Mouse (Mus musculus): ENCODE measurements around the gene Ell. TPM values are rescaled to one million over a fixed set of nuclear protein-coding genes. Genes with fewer than 3 reads are reported as not detected.
"Not testable (repeated sequence)": the region's sequence is repeated elsewhere in the genome, so short reads cannot be mapped to it uniquely, and the experiment has no call there.

The Ell gene
- polyA plus RNA-seq, 1 experiment from 2014 or later, result 22.7 TPM

DNA sequence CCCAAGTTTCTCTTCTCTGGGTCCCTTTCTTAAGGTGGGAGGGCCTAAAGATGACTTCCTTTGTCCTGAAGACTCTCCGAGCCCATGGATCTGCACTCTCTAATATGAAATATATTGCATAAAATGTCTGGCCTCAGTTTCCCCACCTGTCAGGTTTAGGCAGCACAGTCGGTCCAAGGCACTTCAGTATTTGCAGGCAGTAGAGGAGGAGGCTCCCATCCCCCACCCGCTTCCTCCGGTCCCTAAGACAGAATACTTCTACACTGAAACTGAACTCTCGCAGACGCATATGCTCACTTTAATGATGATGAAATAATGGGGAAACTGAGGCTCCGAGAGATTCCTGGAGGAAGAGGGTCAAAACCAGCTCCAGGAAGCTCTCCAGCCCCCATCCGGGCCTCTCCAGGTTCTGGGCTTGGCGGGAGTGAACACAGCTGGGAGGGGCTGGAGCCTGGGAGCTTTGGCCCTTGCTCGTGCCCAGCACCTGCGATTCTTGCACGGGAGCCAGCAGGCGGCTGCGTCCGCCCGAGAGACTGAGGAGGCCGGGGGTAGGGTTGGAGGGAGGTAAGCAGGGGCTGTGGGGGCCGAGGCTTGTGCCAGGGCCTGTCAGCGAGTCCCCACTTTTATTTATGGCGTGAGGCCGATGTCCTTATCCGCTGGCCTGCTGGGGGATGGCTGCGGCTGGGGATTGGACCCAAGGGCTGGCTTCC is 37.3 kb upstream of the Ell start:
- Histone ChIP-seq H3K4me3 (peak overlapping the region; percentile 29), H3K4me1 (peaks cover 75% of the 10 kb centered on the region), H3K9me3 (no peaks in the 10 kb centered on the region), H3K27me3 (ENCODE audit: poor library complexity, severe bottlenecking) (peaks cover 79% of the 10 kb centered on the region), H3K36me3 (replicated peaks) (peaks cover 13% of the 10 kb centered on the region), H3K27ac (no peak overlapping the region)
- WGBS, result 11% methylated on average over 23 of the region's 23 CpGs
- DNase-seq (ENCODE audit: extremely low spot score, low spot score), result no peak

DNA sequence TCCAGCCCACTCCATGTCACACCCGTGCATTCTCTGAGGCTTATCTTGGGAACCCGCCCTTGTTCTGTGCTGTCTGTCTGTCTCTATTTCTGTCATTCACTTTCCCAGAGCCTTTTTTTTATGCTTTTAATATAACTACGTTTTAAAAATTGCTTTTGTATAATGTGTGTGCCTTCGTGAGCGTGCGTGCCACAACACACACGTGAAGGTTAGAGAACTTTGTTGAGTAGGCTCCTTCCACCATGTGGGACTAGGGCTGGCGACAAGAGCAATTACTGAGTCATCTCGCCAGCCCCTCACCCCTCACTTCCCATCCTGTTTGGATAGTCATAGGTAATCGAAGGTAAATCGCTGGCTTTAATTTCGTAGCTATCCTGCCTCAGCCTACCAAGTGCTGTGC is 36.7 kb upstream of the Ell start:
- H3K9me3 ChIP-seq, result no peaks in the 10 kb centered on the region
- H3K4me1 ChIP-seq, result peaks cover 80% of the 10 kb centered on the region
- 28% methylated on average over 12 of the region's 12 CpGs for WGBS
- DNase-seq (ENCODE audit: extremely low spot score, low spot score), result no peak
- peaks cover 19% of the 10 kb centered on the region for H3K36me3 ChIP-seq (replicated peaks)
- H3K4me3 ChIP-seq, result peak overlapping the region; percentile 29; the same call in 1 of the 2 replicates
- H3K27me3 ChIP-seq (ENCODE audit: poor library complexity, severe bottlenecking), result peaks cover 74% of the 10 kb centered on the region
- H3K27ac ChIP-seq, result no peak overlapping the region

DNA sequence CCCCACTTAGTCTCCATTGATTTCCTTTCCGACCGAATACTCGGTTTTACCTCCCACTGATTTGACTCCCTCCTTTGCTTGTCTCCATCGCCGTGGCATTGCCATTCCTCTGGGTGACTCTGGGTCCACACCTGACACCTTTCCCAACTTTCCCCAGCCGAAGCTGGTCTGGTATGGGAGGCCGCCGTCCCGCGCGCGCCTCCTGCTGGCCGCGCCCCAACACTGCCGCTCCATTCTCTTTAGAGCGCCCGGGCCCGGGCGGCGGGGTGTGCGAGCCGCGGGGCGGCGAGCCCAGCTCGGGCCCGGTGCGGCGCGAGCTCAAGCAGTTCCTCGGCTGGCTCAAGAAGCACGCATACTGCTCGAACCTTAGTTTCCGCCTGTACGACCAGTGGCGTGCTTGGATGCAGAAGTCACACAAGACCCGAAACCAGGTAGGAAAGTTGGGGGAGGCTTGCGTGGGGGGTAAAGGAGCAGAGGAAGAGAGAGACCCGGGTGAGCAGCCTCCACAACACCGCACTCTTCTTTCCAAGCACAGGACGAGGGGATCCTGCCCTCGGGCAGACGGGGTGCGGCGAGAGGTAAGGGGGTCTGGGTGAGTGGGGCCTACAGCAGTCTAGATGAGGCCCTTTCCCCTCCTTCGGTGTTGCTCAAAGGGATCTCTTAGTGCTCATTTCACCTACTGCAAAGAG is 36.1 kb upstream of the Ell start:
- Histone ChIP-seq H3K36me3 (replicated peaks) (peaks cover 25% of the 10 kb centered on the region), H3K4me1 (peaks cover 85% of the 10 kb centered on the region), H3K27me3 (ENCODE audit: poor library complexity, severe bottlenecking) (peaks cover 67% of the 10 kb centered on the region), H3K4me3 (peak overlapping the region; percentile 21), H3K27ac (peak overlapping the region; percentile 45; the same call in 1 of the 2 replicates), H3K9me3 (no peaks in the 10 kb centered on the region)
- WGBS, result 10% methylated on average over 46 of the region's 46 CpGs
- peak; percentile 73 for DNase-seq (ENCODE audit: extremely low spot score, low spot score)

DNA sequence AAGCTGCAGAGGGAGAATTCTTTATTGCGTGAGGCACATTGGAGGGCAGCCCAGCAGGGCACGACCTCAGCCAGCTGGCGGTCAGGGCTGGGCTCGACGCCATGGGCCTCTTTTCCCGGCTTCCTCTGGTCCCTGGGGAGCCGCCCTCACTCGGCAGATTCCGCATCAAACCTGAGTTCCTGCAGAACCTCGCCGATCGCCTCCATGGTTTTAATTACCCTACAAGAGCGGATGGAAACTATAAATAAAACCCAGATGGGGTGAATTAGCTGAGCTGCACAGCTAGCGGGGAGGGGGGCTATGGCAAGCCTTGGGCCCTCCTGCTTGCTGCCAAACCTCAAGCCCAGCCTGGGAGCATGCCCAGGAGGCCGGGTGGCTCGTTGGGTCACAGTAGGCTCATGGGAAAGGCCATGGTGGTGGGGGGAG is 35.0 kb upstream of the Ell start:
- Histone ChIP-seq H3K9me3 (no peaks in the 10 kb centered on the region), H3K27ac (peak overlapping the region; percentile 2; the same call in 1 of the 2 replicates), H3K4me1 (peaks cover 93% of the 10 kb centered on the region), H3K36me3 (replicated peaks) (peaks cover 36% of the 10 kb centered on the region), H3K4me3 (peak overlapping the region; percentile 61; the same call in 1 of the 2 replicates), H3K27me3 (ENCODE audit: poor library complexity, severe bottlenecking) (peaks cover 56% of the 10 kb centered on the region)
- peak; percentile 56 for DNase-seq (ENCODE audit: extremely low spot score, low spot score)
- 68% methylated on average over 16 of the region's 16 CpGs for WGBS

DNA sequence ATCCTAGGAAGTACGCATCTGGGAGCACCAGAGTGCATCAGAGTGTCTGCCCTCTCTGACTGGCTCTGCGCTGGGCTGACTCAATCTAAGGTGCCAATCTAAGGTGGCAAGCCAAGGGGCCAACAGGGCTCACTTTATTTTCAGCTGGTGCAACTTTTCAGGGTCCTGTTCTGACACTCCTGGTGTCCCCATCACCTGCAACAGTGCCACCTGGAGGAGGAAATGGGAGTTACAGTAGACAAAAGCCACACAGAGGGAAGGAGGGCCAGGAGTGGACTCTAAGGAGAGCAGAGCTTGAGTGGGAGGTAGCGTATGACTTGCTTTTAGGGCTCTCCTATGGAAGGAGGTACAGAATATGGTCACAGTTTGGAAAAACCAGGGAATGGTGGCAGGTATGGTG is 34.4 kb upstream of the Ell start:
- Histone ChIP-seq H3K4me3 (peak overlapping the region; percentile 61; the same call in 1 of the 2 replicates), H3K27ac (no peak overlapping the region), H3K27me3 (ENCODE audit: poor library complexity, severe bottlenecking) (peaks cover 51% of the 10 kb centered on the region), H3K4me1 (peaks cover 91% of the 10 kb centered on the region), H3K9me3 (no peaks in the 10 kb centered on the region), H3K36me3 (replicated peaks) (peaks cover 38% of the 10 kb centered on the region)
- peak; percentile 84 for DNase-seq (ENCODE audit: extremely low spot score, low spot score)
- 70% methylated on average over 3 of the region's 3 CpGs for WGBS

DNA sequence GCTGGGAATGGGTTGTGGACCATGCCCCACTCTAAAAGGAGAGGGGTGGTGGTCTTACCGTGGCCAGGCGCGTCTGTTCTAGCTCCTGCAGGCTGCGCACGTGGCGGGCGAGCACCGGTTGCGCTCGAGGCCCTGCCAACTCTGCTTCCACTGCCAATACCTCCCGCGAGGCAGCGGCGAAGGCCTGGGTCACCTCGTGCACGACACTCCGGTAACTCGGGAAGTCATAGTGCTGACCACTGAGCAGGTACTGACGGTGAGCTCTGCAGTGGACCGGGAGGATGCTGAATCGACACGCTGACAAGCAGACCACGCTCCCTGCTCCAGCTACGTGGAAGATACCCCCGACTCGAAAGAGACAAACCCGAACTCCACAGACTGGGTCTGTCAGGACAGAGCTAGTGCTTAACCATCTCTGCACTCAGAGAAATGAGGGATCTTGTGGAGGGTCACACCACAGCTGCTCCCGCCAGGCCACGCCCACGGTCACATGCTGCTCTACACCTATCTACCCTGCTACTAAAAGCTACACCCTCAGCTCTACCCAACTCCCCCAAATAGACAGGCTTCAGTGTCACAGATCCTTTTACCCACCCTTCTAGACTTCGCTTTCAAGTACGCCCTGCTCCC is 33.4 kb upstream of the Ell start:
- peak overlapping the region; percentile 94 for H3K27ac ChIP-seq

DNA sequence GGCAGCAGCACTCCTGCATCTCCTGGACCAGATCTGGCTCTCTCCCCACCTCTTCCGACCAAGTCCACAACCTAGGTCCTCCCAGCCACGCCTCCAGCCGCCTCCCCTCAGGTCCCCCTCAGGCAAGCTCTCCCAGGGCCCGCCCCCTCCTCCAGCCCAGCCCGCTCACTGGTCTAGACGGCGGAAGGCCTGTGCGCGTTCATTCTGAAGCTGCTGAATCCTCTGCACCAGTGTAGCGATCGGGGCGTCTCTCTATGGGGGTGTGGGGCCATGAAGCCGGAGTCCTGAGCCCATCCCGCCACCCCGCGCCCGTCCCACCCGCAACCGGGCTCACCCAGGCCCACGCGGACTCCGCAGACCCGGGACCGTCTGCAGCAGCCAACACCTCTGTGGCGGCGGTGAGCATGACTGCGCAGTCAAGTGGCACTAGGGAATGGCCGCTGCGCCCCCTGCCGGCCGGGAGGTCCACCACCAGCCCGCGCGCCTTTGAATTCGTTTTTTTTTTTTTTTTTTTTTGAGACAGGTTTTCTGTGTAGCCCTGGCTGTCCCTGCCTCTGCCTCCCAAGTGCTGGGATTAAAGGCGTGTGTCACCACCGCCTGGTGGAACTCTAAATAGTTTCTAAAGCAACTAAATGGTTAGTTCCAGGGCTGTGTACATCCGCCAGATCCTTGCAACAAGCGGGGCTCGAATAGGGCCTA is 32.8 kb upstream of the Ell start, which contains the start of gene Rex1bd:
Rex1bd (minus strand) TSS at position 425 of the 699 bp plus-strand sequence.
- WGBS, result 2% methylated on average over 40 of the region's 40 CpGs
- Histone ChIP-seq H3K36me3 (replicated peaks) (peaks cover 38% of the 10 kb centered on the region), H3K27ac (peak within 1 kb of the TSS; percentile 94), H3K27me3 (ENCODE audit: poor library complexity, severe bottlenecking) (peaks cover 34% of the 10 kb centered on the region), H3K4me1 (peaks cover 80% of the 10 kb centered on the region), H3K9me3 (no peaks in the 10 kb centered on the region), H3K4me3 (peak within 1 kb of the TSS; percentile 61)
- peak; percentile 97 for DNase-seq (ENCODE audit: extremely low spot score, low spot score)

More for the DNA sequence above, 33.4 kb upstream of the Ell start:
- DNase-seq (ENCODE audit: extremely low spot score, low spot score), result no peak
- peak overlapping the region; percentile 61 for H3K4me3 ChIP-seq
- H3K4me1 ChIP-seq, result peaks cover 81% of the 10 kb centered on the region
- 40% methylated on average over 32 of the region's 32 CpGs for WGBS
- peaks cover 38% of the 10 kb centered on the region for H3K36me3 ChIP-seq (replicated peaks)
- no peaks in the 10 kb centered on the region for H3K9me3 ChIP-seq
- H3K27me3 ChIP-seq (ENCODE audit: poor library complexity, severe bottlenecking), result peaks cover 41% of the 10 kb centered on the region

DNA sequence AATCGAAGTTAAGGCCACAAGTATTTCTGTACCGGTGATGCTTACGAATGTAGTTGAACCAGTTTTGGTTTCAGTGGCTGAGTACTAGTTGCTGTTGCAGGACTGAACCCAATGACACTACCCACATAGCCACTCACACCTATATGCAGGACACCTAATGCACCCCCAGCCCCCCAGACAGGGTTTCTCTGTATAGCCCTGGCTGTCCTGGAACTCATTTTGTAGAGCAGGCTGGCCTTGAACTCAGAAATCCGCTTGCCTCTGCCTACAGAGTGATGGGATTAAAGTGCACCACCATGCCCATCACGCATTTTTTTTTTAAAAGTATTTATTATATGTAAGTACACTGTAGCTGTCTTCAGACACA is 32.2 kb upstream of the Ell start:
- 56% methylated on average over 5 of the region's 5 CpGs for WGBS
- Histone ChIP-seq H3K27ac (peak overlapping the region; percentile 94), H3K27me3 (ENCODE audit: poor library complexity, severe bottlenecking) (peaks cover 29% of the 10 kb centered on the region)

DNA sequence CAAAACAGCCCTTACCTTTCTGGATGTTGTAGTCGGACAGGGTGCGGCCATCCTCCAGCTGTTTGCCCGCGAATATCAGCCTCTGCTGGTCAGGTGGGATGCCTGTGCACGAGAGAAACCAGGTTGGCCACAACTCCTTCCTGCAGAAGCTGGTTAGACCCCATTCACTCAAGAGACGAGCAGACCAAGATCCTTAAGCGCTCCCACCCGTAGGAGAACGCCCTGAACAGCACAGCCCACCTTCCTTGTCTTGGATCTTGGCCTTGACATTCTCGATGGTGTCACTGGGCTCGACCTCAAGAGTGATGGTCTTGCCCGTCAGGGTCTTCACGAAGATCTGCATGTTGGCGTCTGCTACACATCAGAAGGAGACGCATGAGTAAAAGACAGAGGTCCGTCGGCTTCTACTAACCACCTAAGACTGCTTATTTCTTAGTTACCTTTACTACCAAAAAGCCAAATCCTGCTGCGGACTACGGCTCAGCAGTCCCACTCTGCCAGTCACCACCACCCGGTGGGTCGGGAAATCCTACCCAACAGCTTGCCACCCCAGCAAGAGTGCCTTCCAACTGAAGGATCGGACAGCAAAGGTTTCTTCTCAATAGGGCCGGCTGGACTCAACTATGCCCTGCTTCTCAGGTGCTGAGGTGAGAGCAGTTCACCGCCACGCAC is 29.8 kb upstream of the Ell start:
- DNase-seq (ENCODE audit: extremely low spot score, low spot score), result no peak
- peak overlapping the region; percentile 98 for H3K4me3 ChIP-seq
- H3K27me3 ChIP-seq (ENCODE audit: poor library complexity, severe bottlenecking), result peaks cover 5% of the 10 kb centered on the region
- H3K4me1 ChIP-seq, result peaks cover 56% of the 10 kb centered on the region
- no peaks in the 10 kb centered on the region for H3K9me3 ChIP-seq
- 16% methylated on average over 25 of the region's 25 CpGs for WGBS
- H3K36me3 ChIP-seq (replicated peaks), result peaks cover 59% of the 10 kb centered on the region
- peak overlapping the region; percentile 97 for H3K27ac ChIP-seq

More for the DNA sequence above, 32.2 kb upstream of the Ell start:
- peak overlapping the region; percentile 61 for H3K4me3 ChIP-seq
- H3K36me3 ChIP-seq (replicated peaks), result peaks cover 43% of the 10 kb centered on the region
- H3K9me3 ChIP-seq, result no peaks in the 10 kb centered on the region
- no peak for DNase-seq (ENCODE audit: extremely low spot score, low spot score)
- H3K4me1 ChIP-seq, result peaks cover 80% of the 10 kb centered on the region

DNA sequence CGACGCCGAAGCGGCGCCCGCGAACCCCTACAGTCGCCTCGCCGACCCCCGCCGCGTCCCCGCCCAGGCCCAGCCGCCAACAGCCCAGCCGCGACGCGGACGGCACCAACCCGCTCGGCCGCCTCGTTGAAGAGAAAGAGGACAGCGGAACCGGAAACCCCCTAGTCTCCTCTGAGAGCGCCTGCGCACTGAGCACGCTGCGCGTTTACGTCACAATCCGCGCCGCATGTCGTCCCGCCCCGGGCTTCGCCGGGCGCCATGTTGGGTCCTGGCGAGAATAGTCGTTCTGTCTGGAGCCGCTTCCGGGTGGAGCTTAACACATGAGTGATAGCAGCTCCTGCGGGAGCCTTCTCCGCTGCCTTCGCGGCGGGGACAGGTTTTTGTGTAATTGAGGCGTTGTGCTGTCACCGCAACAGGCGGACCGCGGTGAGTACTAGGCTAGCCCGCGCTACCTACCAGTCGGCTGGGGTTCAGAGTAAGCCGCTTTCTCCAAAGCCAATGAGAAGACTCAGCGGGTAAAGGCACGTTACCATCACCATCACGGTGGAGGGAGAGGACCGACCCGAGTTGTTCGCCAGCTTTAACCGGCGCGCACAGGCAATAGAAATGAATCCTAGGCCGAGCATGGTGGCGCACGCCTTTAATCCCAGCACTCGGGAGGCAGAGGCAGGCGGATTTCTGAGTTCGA is 28.9 kb upstream of the Ell start, which contains the start of gene Uba52:
Uba52 (minus strand) TSS at position 574 of the 688 bp plus-strand sequence.
- peaks cover 63% of the 10 kb centered on the region for H3K36me3 ChIP-seq (replicated peaks)
- no peaks in the 10 kb centered on the region for H3K27me3 ChIP-seq (ENCODE audit: poor library complexity, severe bottlenecking)
- peaks cover 47% of the 10 kb centered on the region for H3K4me1 ChIP-seq
- H3K27ac ChIP-seq, result peak within 1 kb of the TSS; percentile 97
- peak; percentile 97 for DNase-seq (ENCODE audit: extremely low spot score, low spot score)
- WGBS, result 2% methylated on average over 74 of the region's 74 CpGs
- peak within 1 kb of the TSS; percentile 98 for H3K4me3 ChIP-seq
- H3K9me3 ChIP-seq, result no peaks in the 10 kb centered on the region

DNA sequence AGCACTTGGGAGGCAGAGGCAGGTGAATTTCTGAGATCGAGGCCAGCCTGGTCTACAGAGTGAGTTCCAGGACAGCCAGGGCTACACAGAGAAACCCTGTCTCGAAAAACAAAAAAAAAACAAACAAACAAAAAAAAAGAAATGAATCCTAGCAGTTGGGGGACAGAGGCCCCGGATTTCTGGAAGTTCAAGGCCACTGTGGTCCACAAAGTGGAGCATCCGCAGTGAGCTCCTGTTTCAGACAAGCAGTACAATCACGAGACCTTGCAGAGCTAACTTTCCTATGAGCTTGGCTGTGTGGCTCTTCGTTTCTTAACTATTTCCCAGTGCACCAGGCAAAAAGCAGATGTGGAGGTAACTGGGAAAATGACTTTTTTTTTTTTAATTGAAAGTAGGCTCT is 28.1 kb upstream of the Ell start:
- not testable (repeated sequence) for H3K27me3 ChIP-seq (ENCODE audit: poor library complexity, severe bottlenecking); DNase-seq (ENCODE audit: extremely low spot score, low spot score); H3K9me3 ChIP-seq
- WGBS, result 87% methylated on average over 6 of the region's 6 CpGs
- Histone ChIP-seq H3K36me3 (replicated peaks) (peaks cover 71% of the 10 kb centered on the region), H3K4me3 (peak overlapping the region; percentile 98), H3K27ac (peak overlapping the region; percentile 97), H3K4me1 (peaks cover 39% of the 10 kb centered on the region)
